Mouse (Mus musculus) adrenal gland, postnatal 14 days (tissue): ENCODE data around the gene Crhr2. TPM values are rescaled to one million over a fixed set of nuclear protein-coding genes. Genes with fewer than 3 reads are reported as not detected.
A peak's percentile ranks its signal among the peaks of the same experiment; 100 is the strongest.

Source experiments
- DNase-seq: peaks from one replicate; pipeline ENCODE4 v3.0.0; 2021; ENCODE audit warnings: mixed read lengths
- long read RNA-seq, 2 experiments: library from polyadenylated mRNA; stranded (forward); transcript quantifications; one replicate each; pipeline ENCODE4 v2.0.0; 2021
- total RNA-seq: library from RNA; stranded (reverse); gene quantifications from 2 replicates; pipeline ENCODE4 v1.2.3, GENCODE M21; 2021

Crhr2 gene
- total RNA-seq: not detected in 2 replicates
- long read RNA-seq, experiment 1: 0 reads
- long read RNA-seq, experiment 2, partial matches to known transcripts: 0 of 1 reads
- long read RNA-seq, experiment 2, other reads (novel, unspliced or antisense): 1 of 1 reads

DNA sequence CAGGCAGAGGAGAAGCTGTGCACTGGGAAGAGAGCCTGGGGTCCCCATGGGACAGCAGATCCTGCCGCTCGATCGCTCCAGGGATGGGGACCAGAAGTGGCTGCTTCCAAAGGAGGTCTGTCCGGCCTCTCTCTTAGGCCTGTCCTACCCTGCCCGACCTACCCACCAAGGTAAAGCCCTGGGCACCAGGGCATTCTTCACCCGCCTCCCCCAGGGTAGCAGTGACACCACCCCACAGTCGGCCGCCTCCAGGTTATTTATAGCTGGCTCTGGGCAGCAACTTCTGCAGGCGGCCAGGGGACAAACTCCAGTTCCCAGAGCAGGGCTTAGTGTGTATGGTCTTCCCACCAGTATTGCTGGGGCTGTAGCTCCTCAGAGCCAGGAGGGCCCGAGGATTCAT is at the start of gene Crhr2:
Crhr2 (minus strand) TSS at position 223 of the 400 bp plus-strand sequence.
- DNase-seq: no peak

DNA sequence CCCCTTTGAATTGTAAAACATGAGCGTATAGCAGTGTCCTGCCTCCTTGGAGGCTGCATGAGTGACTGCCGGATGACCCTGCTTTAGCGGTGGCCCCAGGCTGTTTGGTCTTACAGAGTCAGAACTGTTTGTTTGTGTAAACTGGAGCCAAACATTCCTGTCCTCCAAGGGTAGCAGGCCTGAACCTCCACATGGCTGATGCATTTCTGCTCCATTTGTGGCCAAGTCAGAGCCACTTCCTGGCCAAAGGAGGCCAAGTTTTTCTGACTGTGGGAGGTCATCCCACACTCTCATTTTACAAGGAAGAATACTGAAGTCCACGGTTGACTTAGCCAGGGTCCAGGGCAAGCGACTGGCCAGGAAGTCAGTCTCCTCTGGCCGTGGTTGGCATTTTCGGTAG is 46.7 kb upstream of the Crhr2 start:
- DNase-seq: no peak

DNA sequence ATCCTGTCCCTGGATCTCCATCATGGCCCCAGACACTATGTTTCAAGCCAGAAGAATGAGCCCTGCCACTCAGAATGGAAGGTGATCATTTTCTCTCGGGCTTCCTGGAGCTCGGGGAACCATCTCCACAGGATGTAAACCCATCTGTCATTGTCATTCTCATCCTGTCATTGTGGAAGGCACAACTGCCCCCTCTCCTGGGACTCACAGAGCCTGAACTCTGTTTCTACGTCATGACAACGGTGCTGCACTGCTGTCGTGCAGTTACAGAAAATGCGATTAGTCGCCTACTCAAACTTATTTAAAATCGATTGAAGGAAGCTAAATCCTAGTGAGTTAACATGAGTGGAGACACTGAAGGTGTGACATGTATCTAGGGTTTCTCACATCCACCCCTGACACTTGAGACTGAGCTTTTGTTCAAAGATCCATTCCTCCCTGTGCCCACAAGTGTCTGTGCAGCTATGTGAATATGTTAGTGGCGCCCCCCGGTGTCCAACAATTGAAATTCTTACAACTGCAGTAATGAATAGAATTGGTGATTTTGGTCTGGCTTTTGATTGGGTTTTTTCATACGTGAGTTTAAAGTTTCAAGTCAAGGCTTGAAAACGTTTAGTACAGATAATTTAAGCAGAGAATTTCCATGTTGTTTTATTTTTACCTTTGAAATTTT is 44.4 kb upstream of the Crhr2 start:
- peak; percentile 59 for DNase-seq

DNA sequence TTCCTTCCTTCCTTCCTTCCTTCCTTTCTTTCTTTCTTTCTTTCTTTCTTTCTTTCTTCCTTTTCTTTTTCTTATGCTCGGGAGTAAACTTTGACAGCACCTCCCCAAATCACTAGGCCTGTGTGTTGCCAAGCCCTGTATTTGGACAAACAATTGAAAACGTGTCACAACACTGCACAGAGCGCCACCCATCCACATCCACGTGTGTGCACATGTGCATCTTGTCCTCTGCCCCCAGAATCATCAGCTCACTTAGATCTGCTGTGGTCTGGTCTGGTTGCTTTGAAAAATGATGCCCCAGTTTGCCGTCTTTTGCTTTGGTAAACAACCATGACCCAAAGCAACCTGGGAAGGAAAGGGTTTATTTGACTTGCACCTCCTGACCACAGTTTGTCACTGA is 43.1 kb upstream of the Crhr2 start:
- no peak for DNase-seq

DNA sequence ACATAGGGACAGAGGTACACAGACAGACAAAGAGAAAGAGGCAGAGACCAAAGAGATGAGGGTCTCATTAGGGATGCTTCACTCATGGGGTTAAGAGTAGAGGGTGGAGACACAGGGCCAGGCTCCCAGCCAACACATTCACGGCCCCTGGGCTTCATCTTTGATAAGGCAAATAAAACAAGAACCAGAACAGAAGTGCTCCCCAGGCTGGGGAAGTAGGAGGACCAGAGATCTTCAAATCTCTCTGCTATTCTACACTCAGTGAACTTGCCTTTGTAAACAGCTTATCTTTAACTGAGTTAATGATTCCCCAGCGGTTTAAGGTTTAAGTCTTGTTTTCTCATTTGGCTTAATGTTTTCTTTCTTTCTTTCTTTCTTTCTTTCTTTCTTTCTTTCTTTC is 42.6 kb upstream of the Crhr2 start:
- DNase-seq: no peak

DNA sequence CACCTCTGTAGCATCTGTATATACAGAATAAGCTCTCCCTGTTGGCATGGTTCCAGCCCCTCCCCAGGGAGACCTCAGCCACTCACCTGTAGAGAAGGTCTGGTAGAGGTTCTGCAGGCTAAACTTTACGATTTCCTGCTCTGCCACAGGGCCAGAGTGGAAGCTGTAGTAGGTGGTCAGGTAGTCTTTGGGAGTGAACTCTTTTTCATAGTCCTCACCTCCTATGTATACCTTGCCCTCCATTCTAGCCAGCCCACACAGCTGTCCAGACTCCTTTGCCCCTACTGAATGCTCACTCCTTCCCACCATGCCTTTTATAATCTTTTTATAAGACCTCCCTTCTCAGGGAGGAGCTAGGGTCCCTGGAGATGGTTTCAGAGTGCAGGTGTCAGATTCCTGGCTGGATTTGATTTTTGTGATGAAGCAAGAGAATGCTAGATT is 41.9 kb upstream of the Crhr2 start, which contains the start of gene Inmt:
Inmt (minus strand) TSS at position 303 of the 441 bp plus-strand sequence.
- no peak for DNase-seq

DNA sequence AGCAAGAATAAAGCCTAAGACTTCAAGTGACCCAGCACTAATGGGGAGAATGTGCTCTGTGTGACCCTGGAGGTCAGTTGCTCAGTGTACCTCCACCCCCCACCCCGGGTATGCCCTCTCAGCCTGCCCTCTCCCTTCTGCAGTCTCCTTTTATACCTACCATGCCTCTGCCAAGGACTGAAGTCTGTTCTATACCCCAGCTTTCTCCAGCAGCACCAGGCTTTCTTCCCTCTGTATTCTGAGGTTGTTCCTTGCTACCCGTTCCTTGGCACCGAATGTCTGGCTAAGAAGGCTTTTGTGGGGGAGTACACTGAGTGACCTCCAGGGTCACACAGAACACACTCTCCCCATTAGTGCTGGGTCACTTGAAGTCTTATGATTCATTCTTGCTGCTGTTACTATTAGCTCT is 41.1 kb upstream of the Crhr2 start:
- DNase-seq: no peak

DNA sequence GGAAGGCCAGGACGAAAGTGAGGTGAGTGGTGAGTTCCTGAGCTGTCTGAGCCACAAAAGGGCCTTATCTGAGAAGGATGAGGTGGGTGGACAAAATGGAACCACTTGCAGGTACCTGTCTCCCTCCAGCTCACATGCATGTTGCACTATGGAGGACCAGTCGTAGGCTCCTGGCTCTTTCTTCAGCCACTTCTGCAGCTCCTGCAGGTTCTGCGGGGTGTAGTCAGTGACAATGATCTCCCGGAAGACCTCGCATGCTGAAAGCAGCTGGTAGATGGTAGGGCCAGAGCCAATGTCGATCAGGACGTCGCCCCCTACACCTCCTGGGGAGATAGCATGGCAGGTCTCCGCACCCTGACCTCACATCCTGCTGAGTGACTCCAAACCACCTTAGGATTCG is 40.4 kb upstream of the Crhr2 start:
- DNase-seq: no peak

DNA sequence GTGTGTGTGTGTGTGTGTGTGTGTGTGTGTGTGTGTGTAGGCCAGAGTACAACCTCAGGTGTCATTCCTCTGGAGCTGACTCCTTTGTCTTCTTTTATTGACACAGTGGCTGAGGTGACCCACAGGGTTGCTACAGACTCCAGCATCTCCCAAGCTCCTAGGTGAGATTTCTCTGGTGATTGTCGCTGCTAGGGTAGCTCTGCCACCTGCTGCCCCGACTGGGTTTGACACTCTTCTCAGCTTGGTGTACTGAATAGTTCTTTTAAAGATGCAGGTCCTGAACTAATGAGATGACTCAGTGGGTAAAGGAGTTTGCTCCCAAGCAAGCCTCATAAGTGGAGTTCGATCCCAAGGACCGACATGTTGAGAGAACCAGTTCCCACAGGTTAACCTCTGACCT is 38.8 kb upstream of the Crhr2 start:
- DNase-seq: no peak

DNA sequence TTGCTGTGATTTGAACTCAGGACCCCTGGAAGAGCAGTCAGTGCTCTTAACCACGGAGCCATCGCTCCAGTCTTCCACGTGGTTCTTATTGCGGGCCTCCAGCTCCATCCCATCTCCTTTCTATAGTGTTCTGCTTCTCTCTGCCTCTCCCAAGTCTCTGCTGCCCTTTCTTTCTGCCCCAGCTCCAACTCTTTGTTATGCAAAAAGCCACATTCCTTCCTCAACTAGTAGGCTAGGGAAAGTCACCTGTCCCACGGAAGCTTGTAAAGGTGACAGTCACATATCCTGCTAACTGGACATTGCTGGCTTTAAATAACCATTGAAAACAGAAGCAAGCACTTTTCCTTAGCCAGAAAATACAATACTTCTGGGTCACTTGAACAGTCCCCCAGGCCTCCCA is 37.0 kb upstream of the Crhr2 start:
- DNase-seq: no peak

DNA sequence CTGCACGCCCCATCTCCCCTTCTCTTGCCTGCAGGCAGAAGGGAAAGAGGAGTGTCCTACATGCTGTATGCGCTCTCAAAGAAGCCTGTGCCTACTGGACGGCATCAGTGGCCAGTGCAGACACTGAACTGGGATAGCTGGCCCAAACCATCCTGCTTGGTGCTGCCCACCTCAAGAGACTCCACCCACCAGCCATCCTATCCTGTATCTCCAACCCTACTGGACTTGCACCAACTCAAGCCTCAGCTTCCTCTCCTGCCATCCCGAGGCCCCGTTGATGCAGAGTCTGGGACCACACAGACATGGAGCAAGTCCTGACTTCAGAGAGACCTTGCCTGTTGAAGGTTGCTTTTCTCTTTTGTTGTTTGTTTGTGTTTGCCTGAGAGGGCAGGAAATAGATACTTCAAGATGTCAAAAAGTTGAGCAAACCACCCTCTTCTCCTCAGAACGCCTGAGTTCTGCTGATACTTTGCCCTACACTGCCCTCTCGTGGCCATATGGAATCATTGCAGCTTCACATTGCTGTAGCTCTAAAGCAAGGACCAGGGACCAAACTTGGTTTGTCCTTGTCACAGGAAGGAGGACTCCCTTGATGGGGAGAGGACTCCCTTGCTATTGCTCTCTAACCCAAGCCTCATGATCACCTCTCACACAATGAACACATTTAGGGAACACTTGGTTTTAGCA is 34.1 kb upstream of the Crhr2 start:
- DNase-seq: peak; percentile 82

DNA sequence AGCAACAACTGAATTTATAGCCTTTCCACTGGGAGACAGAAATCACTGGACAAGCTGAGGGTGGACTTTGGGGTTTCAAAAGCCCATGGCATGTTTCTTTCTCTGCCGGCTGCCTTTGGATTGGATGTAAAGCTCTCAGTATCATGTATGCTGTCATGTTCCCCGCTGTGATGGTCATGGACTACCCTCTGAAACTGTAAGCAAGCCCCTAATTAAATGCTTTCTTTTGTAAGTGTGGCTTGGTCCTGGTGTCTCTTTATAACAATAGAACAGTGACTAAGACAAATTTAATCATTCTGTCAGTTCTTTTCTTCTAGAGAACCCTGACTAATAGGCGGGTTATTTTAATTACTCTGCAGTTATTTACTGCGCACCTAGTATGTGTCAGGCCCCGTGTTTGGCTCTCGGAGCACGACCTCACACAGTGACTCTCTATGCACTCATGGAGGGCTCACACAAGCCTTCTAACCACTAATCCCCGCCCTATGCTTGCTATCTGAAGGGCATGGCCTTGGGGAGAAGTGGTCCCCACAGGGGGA is 30.3 kb upstream of the Crhr2 start:
- no peak for DNase-seq

DNA sequence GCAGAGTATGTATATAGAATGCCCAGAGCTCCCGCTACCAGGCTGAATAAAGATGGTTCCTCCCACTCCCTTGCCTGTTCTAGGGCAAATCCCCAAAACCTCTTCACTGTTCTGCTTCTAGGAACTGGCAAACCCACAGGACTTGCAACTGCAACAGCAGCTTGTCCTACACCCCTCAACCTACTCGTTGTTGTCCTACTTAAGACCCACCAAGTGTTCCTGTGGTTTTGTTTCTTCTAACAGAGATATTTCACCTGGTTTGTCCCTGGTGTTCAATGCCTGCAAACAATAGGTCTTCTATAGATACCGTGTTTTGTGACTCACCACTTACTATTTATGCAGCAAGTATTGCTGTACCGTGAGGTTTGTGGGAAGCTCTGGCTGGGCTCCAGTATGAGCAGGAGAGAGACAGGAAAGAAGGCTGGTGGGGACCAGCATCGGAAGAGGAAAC is 28.5 kb upstream of the Crhr2 start:
- no peak for DNase-seq

DNA sequence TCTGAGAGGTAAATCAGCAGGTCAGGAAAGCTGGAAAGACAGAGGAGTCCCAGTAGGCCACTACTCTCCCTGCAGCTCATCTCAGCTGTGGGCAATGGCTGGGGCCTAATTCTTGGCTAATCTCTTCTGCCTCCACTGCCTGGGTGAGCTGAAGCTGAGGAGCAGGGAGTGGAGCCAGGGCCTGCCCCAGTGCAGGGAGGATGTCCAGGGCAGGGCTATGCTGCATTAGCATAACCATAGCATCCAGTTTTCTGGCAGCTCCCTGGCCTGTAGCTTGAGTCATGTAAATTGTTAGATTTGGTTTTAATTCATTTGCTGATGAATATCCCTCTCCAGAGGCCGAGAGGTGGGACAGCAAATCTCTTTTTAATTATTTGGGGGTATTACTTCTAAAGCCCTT is 26.4 kb upstream of the Crhr2 start:
- no peak for DNase-seq

DNA sequence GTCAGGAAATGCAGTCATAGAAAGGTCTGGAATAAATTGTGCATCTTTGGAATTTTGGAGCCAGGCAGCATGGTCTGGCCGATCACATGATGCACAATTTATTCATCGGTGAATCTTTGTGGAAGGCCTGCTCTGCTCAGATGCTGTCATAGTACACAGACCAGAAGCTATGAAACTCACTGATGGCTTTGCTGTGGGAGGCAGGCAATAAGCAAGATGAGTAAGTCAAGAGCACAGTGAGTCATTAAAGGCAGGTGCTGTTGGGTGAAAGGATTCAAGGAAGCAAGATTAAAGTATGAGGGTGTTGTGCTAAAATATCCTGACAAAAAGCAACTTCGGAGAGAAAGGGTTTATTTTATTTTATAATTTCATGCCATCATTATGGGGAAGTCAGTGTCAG is 19.4 kb upstream of the Crhr2 start:
- DNase-seq: no peak

DNA sequence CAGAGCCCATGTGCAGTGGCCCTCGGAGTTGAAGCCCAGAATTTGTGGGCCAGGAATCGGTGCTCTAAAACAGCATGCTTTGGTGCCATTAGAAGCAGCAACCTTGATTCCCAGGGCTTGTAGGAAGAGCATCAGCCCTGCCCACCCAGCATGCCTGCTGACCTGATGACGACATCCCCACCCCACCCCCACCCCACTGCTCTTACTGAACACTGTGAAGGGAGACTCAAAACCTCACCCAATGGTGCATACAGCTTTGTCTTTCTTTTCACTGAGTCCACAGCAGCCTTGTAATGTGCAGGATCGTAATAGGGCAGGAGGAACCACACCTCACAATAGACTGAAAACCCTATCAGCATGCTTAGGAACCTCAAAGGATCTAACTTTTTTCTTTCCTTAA is 13.3 kb upstream of the Crhr2 start:
- DNase-seq: no peak

DNA sequence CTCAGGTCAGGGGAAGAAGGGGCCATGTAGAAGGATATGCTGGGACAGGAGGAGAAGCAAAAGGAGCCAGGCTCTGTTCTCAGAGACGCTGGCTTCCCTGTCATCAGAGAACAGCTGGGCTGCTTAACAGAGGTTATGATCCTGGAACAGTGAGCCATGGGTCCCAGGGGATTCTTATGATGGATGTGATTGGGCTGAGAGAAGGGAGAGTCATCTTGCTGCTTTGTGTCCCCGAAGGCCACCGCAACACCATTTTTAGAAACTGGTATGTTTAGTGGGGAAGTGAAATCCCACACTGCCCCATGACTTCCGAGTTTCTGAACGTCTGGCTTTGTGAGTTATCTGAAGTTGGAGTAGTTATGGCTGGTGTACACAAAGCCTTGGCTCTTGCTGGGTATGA is 12.5 kb upstream of the Crhr2 start:
- no peak for DNase-seq

DNA sequence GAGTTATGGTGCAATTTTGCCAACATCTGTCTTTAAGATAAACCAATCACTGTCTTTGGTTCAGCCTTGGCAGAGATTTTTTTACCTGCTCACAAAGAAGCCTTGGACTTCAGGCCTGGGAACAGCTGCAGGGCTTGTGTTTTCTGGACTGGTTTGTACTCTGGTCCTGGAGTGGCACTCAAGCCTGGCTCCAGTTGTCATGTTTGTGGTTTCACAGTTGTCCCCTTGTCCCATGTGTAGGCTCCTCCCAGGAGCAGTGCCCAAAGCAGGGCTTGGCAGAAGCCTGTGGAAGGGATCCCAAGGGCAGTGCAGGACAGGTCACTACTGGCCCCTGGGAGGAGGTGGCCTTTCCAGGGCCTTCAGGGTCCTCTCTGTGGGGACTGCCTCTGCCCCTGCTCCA is 5.5 kb upstream of the Crhr2 start:
- DNase-seq: peak; percentile 27

DNA sequence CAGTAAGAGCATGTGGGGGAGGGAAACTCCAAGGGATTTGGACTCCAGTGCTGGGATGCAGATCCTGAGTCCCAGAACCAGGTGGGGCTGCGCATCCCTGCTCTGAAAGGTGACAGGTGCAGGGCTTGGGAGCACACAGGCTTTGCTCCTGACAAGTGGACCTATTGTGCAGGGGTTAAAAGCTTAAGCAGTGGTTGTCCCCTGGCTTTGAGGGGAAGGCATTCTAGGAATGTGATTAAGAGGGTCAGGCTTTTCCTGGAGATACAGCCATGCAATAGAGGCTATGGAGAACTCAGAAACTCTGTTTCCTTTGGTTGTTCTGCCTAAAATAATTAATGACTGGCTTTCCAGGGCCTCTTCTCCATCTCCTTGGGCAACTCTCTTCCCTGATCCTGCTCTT is 609 bp upstream of the Crhr2 start:
- DNase-seq: no peak

DNA sequence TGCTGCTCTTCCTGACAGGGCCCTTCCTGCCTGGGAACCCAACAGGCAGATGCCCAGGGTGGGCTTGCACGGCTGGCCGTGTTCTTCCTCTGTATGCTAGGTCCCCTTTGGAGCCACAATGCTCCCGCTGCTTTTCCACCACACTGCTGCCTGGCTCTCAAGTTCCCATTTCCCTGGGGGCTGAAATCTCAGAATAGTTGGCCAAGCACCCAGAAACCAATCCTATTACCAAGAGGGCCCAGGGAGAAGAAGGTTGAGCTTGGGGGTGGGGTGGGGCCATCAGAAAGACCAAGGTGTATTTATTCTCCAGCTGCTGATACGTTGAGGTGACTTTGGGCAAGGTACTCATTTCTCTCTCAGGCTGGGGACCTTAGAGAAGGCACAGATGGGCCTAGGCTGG is 1.5 kb downstream of the Crhr2 start:
- peak; percentile 42 for DNase-seq

DNA sequence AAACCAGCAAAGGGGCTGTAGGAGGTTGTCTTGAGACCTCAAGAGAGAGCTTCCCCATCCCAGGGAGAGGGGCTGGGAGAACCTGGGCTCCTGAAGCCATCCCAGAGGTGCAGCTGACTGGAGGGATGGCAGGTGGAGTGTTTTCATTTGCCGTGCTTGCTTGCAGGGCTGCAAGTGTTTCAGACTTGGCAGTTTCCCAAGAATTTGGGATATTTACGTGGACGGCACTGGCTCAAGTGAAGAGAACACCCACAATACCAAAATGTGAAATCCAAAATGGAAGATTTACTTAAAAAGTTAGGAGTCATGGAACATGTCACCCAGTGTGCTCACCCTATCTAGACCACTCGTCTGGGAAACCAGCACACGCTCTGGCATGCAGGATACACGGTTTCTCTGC is 2.2 kb downstream of the Crhr2 start:
- DNase-seq: no peak

DNA sequence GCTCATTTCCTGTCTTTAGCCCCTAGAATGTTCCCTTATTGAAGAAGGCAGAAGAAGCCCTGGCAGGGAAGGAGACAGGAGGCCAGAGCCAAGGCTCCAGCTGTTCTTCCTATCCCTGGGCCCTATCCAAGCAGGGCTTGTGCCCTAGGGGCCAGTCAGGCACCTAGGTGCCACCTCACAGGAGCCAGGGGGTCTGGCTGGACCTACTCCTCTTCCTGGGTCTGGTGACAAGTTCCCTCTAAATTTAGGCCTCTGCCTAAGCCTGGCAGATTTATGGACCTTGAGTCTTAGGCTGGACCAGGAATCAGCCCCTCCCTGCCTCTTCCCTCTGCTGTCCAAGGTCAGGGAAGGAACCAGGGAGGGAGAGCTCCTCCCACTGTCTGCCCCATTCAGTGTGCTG is 4.4 kb downstream of the Crhr2 start:
- DNase-seq: no peak

DNA sequence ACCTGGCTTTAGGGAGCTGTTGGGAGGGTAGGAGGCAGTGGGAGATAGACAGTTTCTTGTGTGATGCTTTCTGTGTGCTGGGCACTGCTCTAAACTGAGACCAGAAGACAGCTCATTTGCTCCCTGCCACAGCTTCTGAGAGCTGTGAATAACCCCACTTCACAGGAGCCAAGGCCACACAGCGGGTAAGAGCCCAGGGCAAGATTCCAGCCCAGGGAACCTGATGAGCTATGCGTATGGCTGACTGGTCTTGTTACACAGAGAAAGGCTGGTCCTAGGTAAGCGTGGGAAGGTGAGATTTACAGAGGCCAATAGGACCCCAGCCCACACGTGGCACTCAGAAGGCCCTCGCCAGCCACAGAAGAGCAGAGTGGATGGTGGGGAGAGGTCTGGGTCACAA is 6.2 kb downstream of the Crhr2 start:
- DNase-seq: no peak

DNA sequence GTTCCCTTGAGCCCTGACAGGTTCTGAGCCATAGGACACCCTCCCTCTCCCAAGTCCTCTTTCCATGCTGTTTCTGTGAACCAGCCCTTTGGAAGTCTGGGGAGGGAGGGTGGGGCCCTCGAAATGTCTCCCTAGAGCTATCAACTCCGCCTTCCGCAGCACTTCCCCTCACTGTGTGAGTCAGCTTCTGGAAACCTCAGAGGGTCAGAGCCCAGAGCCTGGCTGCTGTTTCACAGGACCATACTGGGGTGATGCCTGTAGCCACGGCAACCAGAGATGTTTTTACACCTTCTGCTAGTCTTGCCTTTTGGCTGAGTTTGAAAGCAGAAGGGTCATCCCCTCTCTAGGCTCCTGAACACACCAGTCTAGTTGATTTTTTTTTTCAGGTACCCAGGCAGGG is 9.8 kb downstream of the Crhr2 start:
- no peak for DNase-seq
